Mouse (Mus musculus) granulocyte monocyte progenitor cell, adult 5-6 weeks (primary cell): ENCODE results near the gene Dctn1. TPM values are rescaled to one million over a fixed set of nuclear protein-coding genes. Genes with fewer than 3 reads are reported as not detected.

ENCODE experiments used
- ATAC-seq: replicated peaks from 2 replicates; pipeline ENCODE4 v1.8.0; 2016; ENCODE audit warnings: mild to moderate bottlenecking, moderate TSS enrichment, inconsistent platforms; ENCODE audit not compliant: poor library complexity, severe bottlenecking
- total RNA-seq, 2 experiments: library from RNA; stranded (forward) in 1 of 2; stranded (reverse) in 1 of 2; fragments of 200-712, 200-1000 nt in 1 of 2; fragments of >200 nt in 1 of 2; fragmentation: Nextera tagmentation in 1 of 2; gene quantifications; 2 replicates each; pipeline ENCODE4 v1.2.3; 2014 to 2017

Dctn1 gene
- total RNA-seq, 2 experiments from 2014 or later: 27.3 to 69.4 TPM

- no peak for ATAC-seq
Observed at GRCm38 (mm10) chr6:83135571-83136161, 30.1 kb upstream of the Dctn1 start.

GRCm38 (mm10) chr6:83136291-83136880 is 29.3 kb upstream of the Dctn1 start:
- no peak for ATAC-seq

GRCm38 (mm10) chr6:83136881-83137575 is 28.7 kb upstream of the Dctn1 start:
- peak; percentile 10; the same call in 1 of the 2 replicates for ATAC-seq

GRCm38 (mm10) chr6:83137576-83137950 is 28.2 kb upstream of the Dctn1 start:
- peak; percentile 24 for ATAC-seq

GRCm38 (mm10) chr6:83138056-83138455 is 27.7 kb upstream of the Dctn1 start:
- ATAC-seq: peak; percentile 33

GRCm38 (mm10) chr6:83140044-83140443 is 25.7 kb upstream of the Dctn1 start:
- ATAC-seq: no peak

- ATAC-seq: no peak
Observed at GRCm38 (mm10) chr6:83141636-83142035, 24.1 kb upstream of the Dctn1 start.

- ATAC-seq: peak; percentile 36
Observed at GRCm38 (mm10) chr6:83142211-83142731, 23.4 kb upstream of the Dctn1 start.

- ATAC-seq: no peak
Observed at GRCm38 (mm10) chr6:83142886-83143285, 22.8 kb upstream of the Dctn1 start.

- ATAC-seq: no peak
Observed at GRCm38 (mm10) chr6:83145209-83145608, 20.5 kb upstream of the Dctn1 start.

GRCm38 (mm10) chr6:83145805-83146204 is 19.9 kb upstream of the Dctn1 start:
- no peak for ATAC-seq

- no peak for ATAC-seq
Observed at GRCm38 (mm10) chr6:83147280-83147679, 18.4 kb upstream of the Dctn1 start.

- ATAC-seq: no peak
Observed at GRCm38 (mm10) chr6:83151721-83152120, 14.0 kb upstream of the Dctn1 start.

- no peak for ATAC-seq
Observed at GRCm38 (mm10) chr6:83153038-83153437, 12.7 kb upstream of the Dctn1 start.

- ATAC-seq: no peak
Observed at GRCm38 (mm10) chr6:83153485-83153884, 12.2 kb upstream of the Dctn1 start.

- ATAC-seq: 0 out of 2 replicates have a peak, but pooled peaks have one; percentile 6
Observed at GRCm38 (mm10) chr6:83155552-83156238, 10.0 kb upstream of the Dctn1 start.

- ATAC-seq: peak; percentile 85
Observed at GRCm38 (mm10) chr6:83156259-83156684, 9.4 kb upstream of the Dctn1 start, which contains the start of the genes Wdr54 and 1700003E16Rik. TSS of gene Wdr54 (minus strand) at chr6:83156397. TSS of gene 1700003E16Rik (plus strand) at chr6:83156404.

GRCm38 (mm10) chr6:83159456-83159855 is 6.3 kb upstream of the Dctn1 start:
- ATAC-seq: 0 out of 2 replicates have a peak, but pooled peaks have one; percentile 15

GRCm38 (mm10) chr6:83161442-83161841 is 4.3 kb upstream of the Dctn1 start:
- ATAC-seq: no peak

- peak; percentile 16; the same call in 1 of the 2 replicates for ATAC-seq
Observed at GRCm38 (mm10) chr6:83161921-83162641, 3.6 kb upstream of the Dctn1 start.
